Mouse (Mus musculus): ENCODE results near the gene Pip4k2c.

- no peak for TF ChIP-seq CTCF (IDR thresholded peaks at IDR 0.05; ENCODE audit: borderline replicate concordance, insufficient read depth, low read depth, low read length)
- TF ChIP-seq POLR2A (IDR thresholded peaks at IDR 0.05; ENCODE audit: borderline replicate concordance, insufficient read depth, low read length): no peak
These were observed 51.3 kb downstream of the Pip4k2c start for GRCm38 (mm10) chr10:127160081-127160480.
